Mouse (Mus musculus): ENCODE results near the gene Arpc5.
"Not testable (repeated sequence)": the region's sequence is repeated elsewhere in the genome, so short reads cannot be mapped to it uniquely, and the experiment has no call there.

Gene Arpc5

DNA sequence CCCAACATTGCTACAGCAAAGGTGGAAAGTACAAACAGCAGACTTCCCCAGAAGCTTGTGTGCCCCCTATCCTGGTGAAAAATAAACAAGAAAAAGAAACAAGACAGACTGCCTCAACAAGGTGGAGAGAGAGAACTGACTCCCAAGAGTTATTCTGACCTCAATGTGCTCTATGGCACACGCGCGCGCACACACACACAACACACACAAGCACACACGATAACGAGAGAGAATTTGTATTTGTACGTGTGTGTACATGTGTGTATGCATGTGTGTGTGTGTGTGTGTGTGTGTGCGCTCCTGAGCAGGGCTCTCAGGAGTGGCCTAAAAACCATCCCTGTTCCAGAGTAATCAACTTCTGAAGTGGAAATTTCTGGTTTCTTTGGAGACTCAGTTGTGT lies 18.3 kb downstream of the Arpc5 start:
- DNase-seq: no peak

DNA sequence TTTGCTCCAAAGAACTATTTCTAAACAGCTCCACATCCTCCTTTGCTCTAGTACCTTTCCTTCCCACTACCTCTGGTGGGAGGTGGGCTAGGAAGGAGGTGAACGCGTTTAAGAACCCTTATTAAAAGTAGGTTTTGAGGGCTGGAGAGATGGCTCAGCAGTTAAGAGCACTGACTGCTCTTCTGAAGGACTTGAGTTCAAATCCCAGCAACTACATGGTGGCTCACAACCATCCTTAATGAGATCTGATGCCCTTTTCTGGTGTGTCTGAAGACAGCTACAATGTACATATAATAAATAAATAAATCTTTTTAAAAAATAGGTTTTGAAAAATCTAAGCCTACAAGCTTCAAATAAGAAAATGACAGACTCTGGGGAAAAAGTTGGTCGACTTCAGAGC lies 19.1 kb downstream of the Arpc5 start:
- DNase-seq: not testable (repeated sequence)

DNA sequence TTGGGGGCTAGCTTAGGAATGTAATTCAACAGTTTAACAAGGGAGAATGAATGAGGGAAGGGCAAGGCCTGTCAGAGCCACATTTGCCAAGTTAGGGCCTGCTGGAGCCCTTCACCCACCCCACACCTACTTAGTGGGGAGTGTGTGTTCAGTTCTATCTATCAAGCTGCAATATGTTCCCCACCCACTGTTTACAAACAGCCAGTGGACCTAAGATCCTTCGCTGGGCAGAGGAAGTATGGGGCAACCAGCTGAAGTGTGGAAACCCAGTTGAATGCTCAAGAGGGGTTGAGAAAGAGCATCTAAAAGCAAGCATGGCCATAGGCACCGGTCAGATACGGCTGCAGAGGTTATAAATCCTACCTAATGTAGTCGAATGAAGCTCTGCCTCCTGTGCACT lies 20.6 kb downstream of the Arpc5 start:
- no peak for DNase-seq

DNA sequence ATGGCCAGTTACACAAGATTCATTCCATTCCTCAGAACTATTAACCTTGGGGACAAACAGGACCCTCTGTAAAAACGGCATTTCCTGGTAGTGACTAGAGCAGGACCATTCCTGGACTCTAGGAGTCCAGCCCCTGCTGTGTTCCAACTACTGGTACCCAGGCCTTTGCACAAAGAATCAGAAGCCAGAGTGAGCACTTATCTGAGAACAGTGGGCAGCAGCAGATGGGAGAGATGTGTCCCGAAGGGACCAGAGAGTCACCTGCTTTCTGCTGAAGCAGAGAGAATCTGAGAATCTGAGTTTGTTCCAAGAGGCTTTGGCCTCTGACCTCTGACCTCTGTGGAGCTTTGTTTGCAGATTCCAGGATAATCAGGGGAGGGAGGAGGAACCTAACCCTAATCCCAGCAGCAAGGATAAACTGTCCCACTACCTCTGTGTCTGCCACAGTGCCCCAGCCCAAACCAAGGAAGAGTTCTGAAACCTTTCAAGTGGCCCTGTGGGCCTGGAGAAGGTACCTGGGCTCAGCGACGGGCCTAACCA lies 21.8 kb downstream of the Arpc5 start:
- DNase-seq: no peak

DNA sequence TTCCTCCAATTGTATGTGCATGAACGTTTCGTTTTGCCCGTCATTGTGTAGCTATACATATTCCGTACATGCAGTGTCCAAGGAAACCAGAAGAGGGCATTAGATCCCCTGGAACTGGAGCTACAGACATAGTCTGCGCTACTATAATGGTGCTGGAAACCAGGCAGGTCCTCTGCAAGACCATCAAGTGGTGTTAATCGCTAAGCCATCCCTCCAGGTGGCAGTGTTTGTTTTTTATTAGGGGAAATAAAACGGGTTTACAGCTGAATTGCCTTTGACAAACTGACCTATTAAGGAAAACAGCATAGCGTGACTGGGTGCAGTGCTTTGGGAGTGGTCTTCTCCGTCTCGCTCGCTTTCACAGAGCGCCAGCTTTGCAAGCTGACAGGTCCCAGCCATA lies 23.9 kb downstream of the Arpc5 start:
- DNase-seq: peak; percentile 29

DNA sequence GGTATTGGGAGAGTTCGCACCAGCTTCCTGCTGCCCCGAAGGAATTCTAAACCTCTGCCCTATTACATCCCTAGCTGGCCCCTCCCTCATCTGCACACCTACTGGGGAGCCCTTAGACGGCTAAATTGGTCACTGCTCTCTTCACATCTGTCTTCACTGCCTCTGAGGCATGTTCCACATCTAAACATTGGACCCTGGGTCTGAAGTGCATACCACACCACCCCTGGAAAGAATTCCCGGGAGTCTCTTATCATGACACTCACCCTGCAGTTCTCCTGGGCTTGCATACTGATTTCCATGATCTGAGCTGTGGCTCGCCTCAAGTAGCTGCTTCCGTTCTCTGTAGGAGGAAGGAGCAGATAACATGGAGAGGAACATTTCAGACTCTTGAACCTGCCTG lies 24.5 kb downstream of the Arpc5 start:
- DNase-seq: no peak

DNA sequence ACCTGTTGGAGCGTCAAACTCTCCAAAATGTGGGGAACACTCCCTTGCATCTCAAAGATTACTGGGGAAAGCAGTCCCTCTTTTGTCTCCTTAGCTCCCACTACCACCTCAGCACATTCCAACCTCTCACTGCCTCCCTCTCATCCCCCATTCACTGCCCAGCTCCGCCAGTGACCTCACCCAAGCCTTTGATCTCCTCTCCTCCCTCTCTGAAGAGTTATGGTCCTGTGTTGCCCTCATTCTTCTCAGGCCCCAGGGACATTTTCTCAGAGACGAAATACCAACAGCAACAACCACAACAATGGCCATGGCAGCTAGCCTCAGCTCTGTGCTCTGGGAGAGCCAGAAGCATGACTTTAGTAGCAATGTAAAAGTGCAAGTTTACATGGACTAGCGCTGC lies 24.9 kb downstream of the Arpc5 start:
- DNase-seq: no peak

DNA sequence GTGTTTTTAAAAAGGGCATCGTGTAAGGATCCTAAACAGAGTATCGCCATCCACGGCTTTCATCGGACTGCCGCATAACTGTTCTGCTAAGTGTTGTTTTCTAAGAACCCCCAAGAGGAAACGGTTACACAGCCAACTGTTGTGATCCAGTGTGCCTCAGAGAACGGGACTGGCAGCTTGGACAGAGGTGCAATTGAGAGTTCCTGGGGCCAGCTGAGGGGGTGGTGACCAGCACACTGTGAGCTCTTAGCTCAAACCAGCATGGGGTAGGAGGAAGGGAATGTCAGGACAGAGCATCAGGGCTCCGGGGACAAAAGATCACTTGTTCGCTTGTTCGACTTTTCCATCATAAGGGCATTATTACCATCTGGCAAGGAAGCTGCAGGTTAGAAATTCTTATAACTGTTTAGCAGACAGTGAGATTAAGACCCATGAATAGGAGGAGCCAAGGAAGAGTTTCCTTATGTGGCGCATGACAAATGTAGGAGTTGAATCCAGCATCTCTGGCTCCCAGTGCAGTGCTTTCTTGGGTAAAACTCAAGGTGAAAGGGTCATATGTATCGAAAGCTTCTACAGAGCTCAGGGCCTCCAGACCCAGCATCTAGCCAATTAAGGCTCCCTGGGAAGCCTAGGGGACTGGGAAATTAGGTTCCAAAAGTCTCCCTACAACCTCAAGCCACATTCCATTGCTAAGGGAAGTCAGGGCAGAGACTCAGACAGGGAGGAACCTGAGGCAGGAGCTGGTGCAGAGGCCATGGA lies 26.6 kb downstream of the Arpc5 start:
- no peak for DNase-seq

DNA sequence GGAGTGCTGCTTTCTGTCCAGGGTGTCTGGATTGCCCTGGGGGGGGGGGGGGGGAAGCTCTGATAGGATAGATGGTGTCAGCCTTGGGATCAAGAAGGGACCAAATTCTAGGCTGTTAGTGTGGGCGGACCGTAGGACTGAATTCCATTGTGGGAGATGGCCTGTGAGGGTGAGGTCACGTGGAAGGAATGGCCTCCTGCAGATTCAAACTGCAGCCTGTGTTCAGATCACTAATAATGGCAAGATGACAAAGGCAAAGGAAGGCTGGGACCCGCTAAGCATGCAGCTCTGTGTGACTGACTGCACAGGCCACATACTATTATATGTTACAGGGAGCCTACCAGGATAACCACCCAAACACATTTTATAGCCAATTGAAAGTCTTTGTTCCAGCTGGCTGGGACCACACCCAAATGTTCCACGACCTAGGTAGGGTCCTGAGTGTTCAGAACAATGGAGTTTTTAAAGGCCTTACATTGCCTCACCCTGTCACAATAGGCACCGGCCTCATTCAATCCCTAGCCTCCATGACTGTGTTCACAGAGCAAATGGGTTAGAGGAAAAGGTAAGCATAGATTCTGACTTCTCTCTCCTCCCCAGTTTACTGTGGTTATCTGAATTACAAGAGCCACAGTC lies 27.3 kb downstream of the Arpc5 start:
- no peak for DNase-seq

DNA sequence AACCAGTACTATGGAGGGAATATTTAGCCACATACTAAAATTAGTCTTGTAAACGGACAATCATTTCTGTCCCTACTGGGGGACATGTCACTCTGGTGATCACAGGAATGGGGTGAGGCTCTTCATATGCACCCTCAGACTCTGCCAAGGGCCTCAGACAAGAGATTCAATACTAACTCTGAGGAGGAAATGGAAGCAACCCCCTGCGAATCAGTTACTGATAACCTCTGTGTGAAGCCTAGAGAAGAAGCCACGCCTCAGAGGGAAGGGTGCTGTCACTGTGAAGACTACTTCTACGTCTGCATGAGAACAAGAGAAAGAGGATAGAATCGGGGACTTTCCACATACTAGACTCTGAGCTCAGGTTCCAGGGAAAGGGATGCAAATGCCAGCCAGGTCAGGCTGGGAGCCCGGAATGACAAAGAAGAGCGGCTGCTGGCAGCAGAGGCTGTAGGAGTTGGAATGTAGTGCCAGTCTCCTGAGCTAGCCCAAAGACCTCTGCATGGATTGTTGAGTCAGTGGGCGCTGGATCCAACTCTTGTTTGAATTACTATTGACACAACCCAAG lies 29.4 kb downstream of the Arpc5 start:
- DNase-seq: no peak

DNA sequence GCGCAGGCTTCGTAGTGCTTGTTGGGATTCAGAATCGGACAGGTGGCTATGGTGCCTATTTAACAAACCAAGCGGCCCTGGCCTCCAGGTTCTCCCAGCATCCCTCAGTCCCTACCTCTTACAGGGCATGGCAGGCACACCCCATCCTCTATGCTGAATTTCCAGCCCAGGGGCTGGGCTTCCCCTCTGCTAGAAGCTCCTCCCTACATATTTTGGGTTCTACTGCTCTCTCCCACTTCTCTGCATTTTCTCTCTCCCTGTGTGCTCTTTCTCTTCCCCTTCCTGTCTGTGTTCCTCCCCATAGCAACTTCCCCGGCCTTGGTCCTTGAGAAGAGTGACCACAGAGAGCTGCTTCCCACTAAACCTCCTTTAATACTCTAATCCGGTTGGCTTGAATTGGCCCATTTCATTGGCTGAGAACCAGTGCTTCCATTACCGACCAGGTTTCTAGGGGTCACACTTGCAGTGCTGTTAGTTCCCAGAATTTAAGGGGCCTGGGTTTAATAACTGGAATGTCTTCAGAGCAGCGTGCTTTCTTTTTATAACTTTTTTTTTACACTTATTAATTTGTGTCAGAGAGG lies 30.4 kb downstream of the Arpc5 start:
- DNase-seq: no peak

DNA sequence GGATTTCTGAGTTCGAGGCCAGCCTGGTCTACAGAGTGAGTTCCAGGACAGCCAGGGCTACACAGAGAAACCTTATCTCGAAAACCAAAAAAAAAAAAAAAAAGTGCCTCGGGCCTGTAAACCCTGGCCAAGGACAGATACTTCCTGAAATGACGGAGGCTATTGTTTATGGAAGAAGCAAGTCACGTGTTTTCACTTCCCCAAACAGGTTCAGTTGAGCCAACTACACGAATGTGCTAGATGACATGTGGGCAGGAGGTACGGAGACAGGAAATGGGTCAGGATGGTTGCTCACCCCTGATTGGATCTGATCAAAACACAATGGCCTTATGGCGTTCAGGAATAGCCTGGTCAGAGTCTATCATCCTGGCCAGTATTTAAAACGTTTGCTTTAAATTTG lies 31.8 kb downstream of the Arpc5 start:
- no peak for DNase-seq

DNA sequence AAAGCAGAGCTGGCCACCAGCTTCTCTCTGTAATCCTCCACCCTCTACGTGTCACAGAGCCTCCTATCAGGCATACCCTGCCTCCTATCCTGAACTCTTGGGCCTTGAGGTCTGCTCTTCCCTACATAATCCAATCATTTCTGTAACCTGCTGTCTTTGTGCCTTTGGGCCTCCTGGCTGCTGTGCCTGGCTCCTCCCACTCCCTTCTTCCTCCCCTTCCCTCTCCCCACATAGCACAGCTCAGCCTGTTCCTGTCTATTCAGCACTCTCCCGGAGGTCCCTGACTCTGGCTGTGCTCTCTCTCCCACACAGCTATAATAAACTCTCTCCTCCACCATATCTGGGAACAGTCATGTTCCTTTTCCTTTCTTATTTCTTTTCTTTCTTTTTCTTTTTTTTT lies 33.6 kb downstream of the Arpc5 start, which contains the start of gene Ncf2:
TSS of gene Ncf2 (plus strand) at position 298 of the 400 bp plus-strand sequence.
- DNase-seq: peak; percentile 31

DNA sequence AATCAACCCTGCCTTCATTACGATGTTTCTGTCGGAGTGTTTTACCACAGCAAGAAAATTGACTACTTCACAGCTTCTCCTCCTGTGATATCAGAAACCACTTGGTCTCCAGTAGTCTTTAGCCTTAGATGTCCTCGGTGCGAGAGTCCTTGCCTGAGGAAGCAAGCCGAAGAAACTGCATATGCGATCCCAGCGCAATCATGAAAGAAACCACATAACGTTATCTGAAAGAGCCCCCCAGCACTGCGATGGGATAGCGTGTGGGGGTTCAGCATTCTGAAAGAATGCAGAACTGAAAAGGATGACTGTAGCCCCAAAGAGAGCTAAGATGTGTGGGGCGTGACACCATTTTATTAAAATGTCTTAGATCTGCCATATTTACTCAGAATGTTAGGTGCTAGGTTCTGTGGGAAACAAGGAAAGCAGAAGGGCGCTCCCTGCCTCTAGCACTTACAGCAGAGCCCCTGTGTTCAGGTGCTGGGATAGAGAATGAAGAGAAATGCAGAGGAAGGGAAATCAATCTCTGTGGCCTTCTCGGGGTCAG lies 34.4 kb downstream of the Arpc5 start:
- DNase-seq: no peak

DNA sequence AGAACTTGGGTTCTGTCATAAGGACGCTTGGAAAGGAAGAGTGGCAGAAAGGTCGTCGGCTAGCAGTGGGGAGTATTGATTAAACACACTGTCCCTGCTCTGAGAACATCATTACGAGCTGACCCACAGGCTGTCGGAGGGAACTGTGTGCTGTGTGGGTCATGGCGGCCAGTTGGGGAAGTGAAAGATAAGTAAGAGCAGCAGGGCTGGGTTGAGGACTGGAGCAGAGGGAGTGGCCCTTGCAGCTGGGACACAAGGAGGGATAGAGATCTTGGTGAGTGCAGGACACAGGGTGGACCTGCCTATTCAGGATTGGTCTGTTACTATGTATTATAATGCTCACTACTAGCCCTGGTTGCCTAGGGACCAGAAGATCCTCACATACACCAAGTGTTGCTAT lies 38.6 kb downstream of the Arpc5 start:
- DNase-seq: no peak

DNA sequence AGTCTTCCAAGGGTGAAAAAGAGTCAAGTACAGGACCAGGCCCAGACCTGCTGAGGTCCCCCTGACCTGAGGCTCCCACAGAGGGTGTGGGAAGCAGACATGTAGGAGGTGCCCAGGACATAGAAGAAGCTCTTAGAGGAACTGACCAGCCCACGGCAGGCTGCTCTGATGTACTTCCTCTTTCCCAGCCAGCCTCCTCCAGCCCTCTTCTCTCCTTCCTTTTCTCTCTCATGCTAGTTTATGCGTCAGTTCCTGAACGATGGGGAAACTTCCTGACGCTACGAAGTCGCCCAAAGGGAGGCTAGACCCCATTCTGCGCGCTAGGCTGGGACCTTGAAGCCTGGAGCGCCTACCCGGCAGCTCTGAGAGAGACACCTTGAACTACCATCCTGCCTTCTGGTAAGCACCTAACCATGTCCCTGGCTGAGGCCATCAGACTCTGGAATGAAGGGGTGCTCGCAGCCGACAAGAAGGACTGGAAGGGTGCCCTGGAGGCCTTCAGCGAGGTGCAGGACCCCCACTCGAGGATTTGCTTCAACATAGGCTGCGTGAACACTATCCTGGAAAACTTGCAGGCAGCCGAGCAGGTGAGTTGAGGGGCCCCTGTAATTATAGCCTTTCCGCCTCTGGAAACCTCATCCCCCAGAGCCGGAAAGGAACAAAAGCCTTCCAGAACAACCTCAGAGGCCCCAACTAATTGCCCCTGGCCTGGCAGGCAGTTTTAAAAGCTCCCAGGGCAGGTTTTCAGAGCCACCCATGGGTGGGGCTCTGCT lies 41.5 kb downstream of the Arpc5 start:
- no peak for DNase-seq

DNA sequence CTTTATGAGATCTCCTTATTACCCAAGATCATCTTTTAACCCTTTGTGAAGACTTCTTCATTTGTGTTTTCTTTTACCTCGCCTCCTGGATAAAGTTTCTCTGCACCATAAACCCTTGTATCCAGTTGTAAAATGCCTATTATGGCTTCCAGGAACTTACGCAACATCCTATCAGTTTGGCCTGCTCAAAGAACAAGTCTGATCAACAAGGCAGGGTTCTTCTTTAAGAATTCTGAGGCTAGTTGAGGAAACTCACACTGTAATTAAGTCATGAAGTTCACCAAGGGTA lies 42.0 kb downstream of the Arpc5 start:
- DNase-seq: no peak

DNA sequence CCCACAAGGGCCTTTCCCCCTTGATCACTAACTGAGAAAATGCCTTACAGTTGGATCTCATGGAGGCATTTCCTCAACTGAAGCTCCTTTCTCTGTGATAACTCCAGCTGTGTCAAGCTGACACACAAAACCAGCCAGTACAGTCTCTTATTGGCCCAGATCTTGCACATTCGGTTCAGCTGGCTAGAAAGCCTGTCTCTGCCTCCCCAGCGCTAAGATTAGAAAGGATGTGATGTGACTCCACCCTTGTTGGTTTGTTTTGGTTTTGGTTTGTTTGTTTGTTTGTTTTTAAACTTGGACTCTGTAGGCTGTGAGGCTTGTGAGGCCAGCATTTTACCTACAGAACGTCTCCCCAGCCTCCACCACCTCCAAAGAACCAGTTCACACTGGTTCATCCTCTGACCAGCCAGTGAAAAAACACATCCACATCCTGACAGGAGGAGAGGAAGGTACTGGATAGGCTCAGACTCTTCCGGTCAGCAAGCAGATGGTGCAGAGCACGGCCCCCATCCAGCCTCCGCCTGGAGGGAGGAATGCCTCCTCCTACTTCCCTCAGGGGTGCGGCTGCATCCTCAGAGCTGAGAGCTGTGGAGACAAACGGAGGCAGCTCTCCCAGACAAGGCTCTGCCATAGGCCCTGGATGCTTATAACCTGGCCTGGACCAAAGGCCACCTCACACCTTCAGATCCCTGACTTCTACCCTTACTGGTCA lies 43.4 kb downstream of the Arpc5 start:
- peak; percentile 41 for DNase-seq

DNA sequence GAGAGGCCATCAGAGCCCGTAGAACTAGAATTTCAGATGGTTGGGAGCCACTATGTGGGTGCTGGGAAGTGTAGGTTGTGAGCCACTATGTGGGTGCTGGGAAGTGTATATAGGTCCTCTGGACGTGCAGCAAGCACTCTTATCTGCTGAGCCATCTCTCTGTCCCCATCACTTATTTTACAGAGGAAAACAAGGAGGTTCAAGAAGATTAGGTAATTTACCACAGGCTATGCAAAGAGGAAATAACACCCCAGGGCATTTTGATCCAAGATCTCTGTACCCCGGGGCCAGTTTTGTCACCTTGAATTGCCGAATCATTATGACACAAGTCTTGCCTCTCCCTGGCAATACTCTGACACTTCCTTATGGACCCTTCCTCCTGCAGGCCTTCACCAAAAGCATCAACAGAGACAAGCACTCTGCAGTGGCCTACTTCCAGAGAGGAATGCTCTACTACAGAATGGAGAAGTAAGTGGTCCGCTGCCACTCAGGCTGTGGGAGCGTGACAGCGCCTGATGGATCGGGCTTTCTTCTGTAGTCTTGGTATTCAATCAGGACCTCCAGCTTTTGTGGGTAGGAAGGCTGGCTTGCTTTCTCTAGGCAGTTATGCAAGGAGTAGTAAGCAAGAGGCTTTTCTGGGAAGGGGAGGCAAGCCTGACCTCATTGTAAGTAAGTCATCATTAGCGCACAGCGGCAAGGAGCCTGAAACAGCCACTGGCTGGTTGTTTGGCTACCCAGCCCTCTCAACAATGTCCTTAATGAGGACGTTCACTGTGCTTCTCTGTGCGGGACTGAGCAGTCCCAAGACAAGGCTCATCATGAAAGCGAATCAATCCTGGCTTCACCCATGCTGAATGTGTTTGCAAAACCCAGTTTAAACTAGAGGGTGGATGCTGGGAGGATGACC lies 44.4 kb downstream of the Arpc5 start:
- no peak for DNase-seq

DNA sequence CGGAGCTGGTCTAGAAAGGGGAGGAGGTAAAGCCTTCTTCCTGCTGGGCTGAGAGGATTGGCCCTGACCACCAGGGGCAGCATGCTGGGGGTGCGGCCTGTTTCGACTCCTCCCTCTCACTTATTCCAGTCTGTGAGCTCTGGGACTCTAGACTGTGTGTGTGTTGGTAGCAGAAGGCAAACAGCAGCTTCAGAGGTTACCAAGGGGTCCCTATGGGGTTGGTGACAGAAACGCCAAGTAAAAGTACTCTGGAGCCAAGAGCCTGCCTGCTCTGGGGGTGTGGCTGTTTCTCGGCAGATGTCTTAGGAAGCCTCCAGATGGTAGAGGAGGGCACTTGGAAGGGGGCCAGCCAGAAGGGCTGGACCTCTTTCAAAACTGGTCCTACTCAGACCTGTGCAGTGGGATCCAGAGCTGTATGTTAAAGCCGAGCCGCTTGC lies 48.9 kb downstream of the Arpc5 start:
- DNase-seq: peak; percentile 53

Data from liver (tissue).